Mouse (Mus musculus) limb, embryonic 14.5 days (tissue): ENCODE measurements around the gene Fam120a. TPM values are rescaled to one million over a fixed set of nuclear protein-coding genes. Genes with fewer than 3 reads are reported as not detected.

ENCODE experiments used
- ATAC-seq: fragments of 200-750 bp; cut with Nextera tagmentation; 2 replicates; pipeline ENCODE4 v1.8.0; 2017; ENCODE audit warnings: low read depth, moderate number of reproducible peaks, moderate TSS enrichment; ENCODE audit not compliant: low FRiP score
- DNase-seq: peaks from one replicate; pipeline ENCODE4 v3.0.0-alpha.2; 2015; ENCODE audit warnings: low spot score
- H3K27ac ChIP-seq: fragments of 300-500 bp; sonication (generic); replicated peaks from 2 replicates; pipeline ENCODE4 v1.5.1; 2014; ENCODE audit warnings: low read depth, mild to moderate bottlenecking, low read length, moderate library complexity, mixed read lengths
- H3K27me3 ChIP-seq: fragments of 300-500 bp; sonication (generic); 2 replicates; pipeline ENCODE4 v1.6.1; 2014; ENCODE audit warnings: low read length, mixed read lengths; ENCODE audit not compliant: control insufficient read depth, insufficient read depth
- H3K36me3 ChIP-seq: fragments of 300-500 bp; sonication (generic); 2 replicates; pipeline ENCODE4 v1.6.1; 2014; ENCODE audit warnings: mild to moderate bottlenecking, low read length, moderate library complexity, mixed read lengths; ENCODE audit not compliant: control insufficient read depth, insufficient read depth
- H3K4me1 ChIP-seq: fragments of 300-500 bp; sonication (generic); 2 replicates; pipeline ENCODE4 v1.6.1; 2014; ENCODE audit warnings: antibody characterized with exemption, low read length, mixed read lengths; ENCODE audit not compliant: control insufficient read depth, insufficient read depth
- H3K4me2 ChIP-seq: fragments of 300-500 bp; sonication (generic); replicated peaks from 2 replicates; pipeline ENCODE4 v1.6.1; 2014; ENCODE audit warnings: low read depth, mild to moderate bottlenecking, low read length, moderate library complexity; ENCODE audit not compliant: severe bottlenecking
- H3K4me3 ChIP-seq: fragments of 300-500 bp; sonication (generic); replicated peaks from 2 replicates; pipeline ENCODE4 v1.5.1; 2014; ENCODE audit warnings: low read length
- H3K9ac ChIP-seq: fragments of 300-500 bp; sonication (generic); 2 replicates; pipeline ENCODE4 v1.6.1; 2014; ENCODE audit warnings: mild to moderate bottlenecking, low read depth, low read length, moderate library complexity; ENCODE audit not compliant: severe bottlenecking
- H3K9me3 ChIP-seq: fragments of 300-500 bp; sonication (generic); 2 replicates; pipeline ENCODE4 v1.6.1; 2016; ENCODE audit warnings: low read length; ENCODE audit not compliant: control insufficient read depth
- POLR2A ChIP-seq: fragments of 200-500 bp; IDR thresholded peaks from 2 replicates; pipeline ENCODE4 v1.8.0; 2012; ENCODE audit warnings: inconsistent platforms, mild to moderate bottlenecking, moderate library complexity, borderline replicate concordance; ENCODE audit not compliant: insufficient read depth, insufficient read length; ENCODE audit errors: extremely low read depth
- WGBS: fragments of 180-500 bp; shearing (Covaris S2); extraction: QIAGEN DNeasy Blood & Tissue Kit; methylation state at CpG from one replicate; pipeline ENCODE4 v1.1.7; 2014; 5-methylcytosine and 5-hydroxymethylcytosine counted together
- polyA plus RNA-seq, 2 experiments: library from polyadenylated mRNA; depleted of rRNA in 1 of 2; stranded (reverse) in 1 of 2; unstranded in 1 of 2; fragments of >200 nt; fragmentation: Nextera tagmentation in 1 of 2; extraction: Ambion mirVana in 1 of 2; gene quantifications; 2 replicates each; pipeline versions ENCODE4 v1.2.1 to v1.2.3; 2012 to 2014

Fam120a gene
- polyA plus RNA-seq, 2 experiments, result 37.6 to 104 TPM

- Histone ChIP-seq H3K4me1 (no peaks in the 10 kb centered on the region), H3K27ac (no peak overlapping the region), H3K9ac (no peak overlapping the region), H3K4me2 (no peak overlapping the region), H3K9me3 (no peaks in the 10 kb centered on the region), H3K27me3 (no peaks in the 10 kb centered on the region), H3K36me3 (peaks cover 76% of the 10 kb centered on the region), H3K4me3 (no peak overlapping the region)
- no peak for DNase-seq
- 78% methylated on average over 1 of the region's 1 CpGs for WGBS
- ATAC-seq, result no peak
- no peak for TF ChIP-seq POLR2A
Observed at GRCm38 (mm10) chr13:48913680-48914079, 54.1 kb downstream of the Fam120a start.

- TF ChIP-seq POLR2A, result no peak
- ATAC-seq, result no peak
- H3K9ac ChIP-seq, result no peak overlapping the region
- peaks cover 81% of the 10 kb centered on the region for H3K36me3 ChIP-seq
- H3K9me3 ChIP-seq, result no peaks in the 10 kb centered on the region
- no peak overlapping the region for H3K27ac ChIP-seq
- no peak overlapping the region for H3K4me3 ChIP-seq
- no peak overlapping the region for H3K4me2 ChIP-seq
- 88% methylated on average over 3 of the region's 3 CpGs for WGBS
- H3K27me3 ChIP-seq, result no peaks in the 10 kb centered on the region
- no peaks in the 10 kb centered on the region for H3K4me1 ChIP-seq
- DNase-seq, result no peak
Observed at GRCm38 (mm10) chr13:48913141-48913540, 54.7 kb downstream of the Fam120a start.

GRCm38 (mm10) chr13:48911426-48911825 is 56.4 kb downstream of the Fam120a start:
- no peak overlapping the region for H3K4me3 ChIP-seq
- WGBS, result 88% methylated on average over 7 of the region's 7 CpGs
- no peaks in the 10 kb centered on the region for H3K9me3 ChIP-seq
- no peak overlapping the region for H3K4me2 ChIP-seq
- no peak overlapping the region for H3K27ac ChIP-seq
- no peak for TF ChIP-seq POLR2A
- no peaks in the 10 kb centered on the region for H3K27me3 ChIP-seq
- DNase-seq, result no peak
- H3K4me1 ChIP-seq, result no peaks in the 10 kb centered on the region
- no peak overlapping the region for H3K9ac ChIP-seq
- no peak for ATAC-seq
- H3K36me3 ChIP-seq, result peaks cover 79% of the 10 kb centered on the region

GRCm38 (mm10) chr13:48905458-48905857 is 62.4 kb downstream of the Fam120a start:
- DNase-seq (no peak), ATAC-seq (no peak)
- no peak overlapping the region for H3K27ac ChIP-seq
- H3K4me1 ChIP-seq, result no peaks in the 10 kb centered on the region
- WGBS, result 84% methylated on average over 2 of the region's 2 CpGs
- no peaks in the 10 kb centered on the region for H3K9me3 ChIP-seq
- H3K27me3 ChIP-seq, result no peaks in the 10 kb centered on the region
- no peak overlapping the region for H3K4me3 ChIP-seq
- peaks cover 76% of the 10 kb centered on the region for H3K36me3 ChIP-seq
- H3K4me2 ChIP-seq, result no peak overlapping the region
- no peak for TF ChIP-seq POLR2A
- H3K9ac ChIP-seq, result no peak overlapping the region

GRCm38 (mm10) chr13:48895376-48895775 is 72.4 kb downstream of the Fam120a start:
- Histone ChIP-seq H3K4me3 (no peak overlapping the region), H3K4me1 (no peaks in the 10 kb centered on the region)

More at GRCm38 (mm10) chr13:48895376-48895775, 72.4 kb downstream of the Fam120a start:
- WGBS, result 94% methylated on average over 5 of the region's 5 CpGs
- Histone ChIP-seq H3K9ac (no peak overlapping the region), H3K36me3 (peaks cover 67% of the 10 kb centered on the region), H3K27me3 (no peaks in the 10 kb centered on the region), H3K27ac (no peak overlapping the region), H3K9me3 (no peaks in the 10 kb centered on the region), H3K4me2 (no peak overlapping the region)
- ATAC-seq (no peak), DNase-seq (no peak)
- no peak for TF ChIP-seq POLR2A
